Mouse (Mus musculus): ENCODE data around the gene Slc25a47. TPM values are rescaled to one million over a fixed set of nuclear protein-coding genes. Genes with fewer than 3 reads are reported as not detected.

Gene Slc25a47
- polyA plus RNA-seq (2017; shearing (Covaris generic)): 0.78 TPM

DNA sequence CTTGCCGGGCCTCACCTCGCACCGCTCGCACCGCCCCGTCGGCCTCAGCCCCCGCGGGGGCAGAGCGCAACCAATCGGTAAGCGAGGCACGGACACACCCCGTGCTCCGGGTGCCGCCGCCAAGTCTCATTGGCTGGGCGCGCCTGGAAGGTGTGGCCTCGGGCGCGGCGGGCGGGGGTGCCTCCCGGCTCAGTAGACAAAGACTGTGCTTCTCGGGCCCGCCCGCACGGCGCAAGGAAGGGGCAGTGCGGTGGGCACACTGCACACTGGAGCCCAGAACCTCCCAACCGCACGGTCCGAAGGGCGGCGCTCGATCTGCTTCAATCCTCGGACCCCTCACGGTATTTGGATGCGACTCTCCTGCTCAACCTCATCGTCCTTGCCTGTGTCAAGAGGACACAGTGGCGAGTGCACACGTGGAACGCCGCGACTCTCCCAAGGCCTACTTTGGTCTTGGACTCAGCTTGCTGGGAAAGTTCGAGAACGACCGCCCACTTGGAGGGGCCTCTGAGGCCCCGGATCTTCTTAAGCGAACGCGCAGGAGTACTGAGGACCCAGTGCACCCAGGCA is at the start of gene Slc25a47, which contains the start of gene Slc25a29:
Gene Slc25a47, plus strand, starts transcription at position 207 of the 570 bp plus-strand sequence.
Gene Slc25a29, minus strand, starts transcription at position 44 of the 570 bp plus-strand sequence.

DNA sequence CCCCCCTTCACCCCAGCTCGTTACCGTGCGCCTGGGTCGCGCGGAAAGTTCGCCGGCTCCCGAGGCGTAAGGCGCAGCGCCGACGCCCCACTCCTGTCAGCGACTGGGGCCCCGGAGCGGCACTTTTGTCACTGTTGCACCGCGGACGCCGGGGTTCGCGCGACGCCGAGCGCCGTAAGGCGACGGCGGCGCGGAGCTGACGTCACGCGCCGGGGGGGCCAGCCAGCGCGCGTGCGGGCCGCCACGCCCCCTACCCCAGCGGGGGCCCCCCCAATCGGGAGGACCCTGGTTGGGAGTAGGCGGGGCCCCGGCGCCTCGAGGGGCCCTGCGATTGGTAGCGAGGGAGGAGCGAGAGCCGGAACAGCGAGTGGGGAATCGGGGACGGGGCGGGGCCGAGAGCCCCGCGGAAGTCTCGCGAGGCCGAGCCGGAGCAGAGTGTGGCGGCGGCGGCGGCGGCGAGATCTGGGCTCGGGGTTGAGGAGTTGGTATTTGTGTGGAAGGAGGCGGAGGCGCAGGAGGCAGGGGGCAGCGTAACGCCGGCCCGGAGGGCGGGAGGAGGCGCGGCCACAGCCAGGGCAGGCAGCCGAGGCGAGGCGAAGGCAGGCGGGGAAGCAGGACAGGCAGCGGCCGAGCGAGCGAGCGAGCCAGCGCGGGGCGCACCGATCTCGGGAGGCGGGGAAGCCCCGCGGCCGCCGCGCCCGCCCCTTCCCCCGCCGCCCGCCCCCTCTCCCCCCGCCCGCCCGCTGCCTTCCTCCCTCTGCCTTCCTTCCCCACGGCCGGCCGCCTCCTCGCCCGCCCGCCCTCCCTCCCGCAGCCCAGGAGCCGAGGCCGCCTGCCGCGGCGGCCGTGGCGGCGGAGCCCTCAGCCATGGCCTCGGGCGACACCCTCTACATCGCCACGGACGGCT is 43.0 kb upstream of the Slc25a47 start, which contains the start of gene Yy1:
Gene Yy1, plus strand, starts transcription at position 428 of the 907 bp plus-strand sequence.

DNA sequence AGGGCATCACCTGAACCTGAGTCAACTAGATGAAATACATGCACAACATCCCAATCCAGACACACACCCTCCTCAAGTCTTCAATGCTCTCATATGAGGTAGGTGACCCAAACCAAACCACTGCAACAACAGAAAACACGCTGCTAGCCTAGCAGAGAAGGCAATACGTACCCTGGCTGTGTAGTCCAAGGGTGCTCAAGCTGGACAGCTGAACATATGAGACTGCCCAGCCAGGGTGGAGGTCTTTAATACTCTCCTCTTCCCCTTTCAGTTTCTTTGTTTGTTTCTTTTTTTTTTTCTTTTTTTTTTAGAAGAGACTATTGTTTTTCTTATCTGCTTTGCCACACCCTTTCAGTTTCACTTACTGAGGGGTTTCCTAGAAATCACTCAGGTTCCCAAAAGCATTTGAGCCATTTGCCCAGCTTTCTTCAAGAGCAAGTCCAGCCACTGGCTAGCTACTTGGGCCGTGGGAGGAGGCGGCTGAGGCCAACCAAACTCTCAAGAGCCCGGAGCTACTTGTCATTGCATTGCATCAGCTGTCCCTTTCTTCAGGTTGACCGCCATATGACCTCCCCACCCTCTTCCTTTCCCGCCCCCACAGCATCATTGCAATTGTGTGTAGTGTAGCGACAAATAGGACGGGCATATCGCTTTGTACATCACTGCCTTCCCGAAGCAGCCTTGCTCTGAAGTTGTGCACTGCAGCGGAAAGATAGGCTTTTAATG is 57.3 kb downstream of the Slc25a47 start, which contains the start of gene Wdr25:
Gene Wdr25, plus strand, starts transcription at position 643 of the 726 bp plus-strand sequence.

DNA sequence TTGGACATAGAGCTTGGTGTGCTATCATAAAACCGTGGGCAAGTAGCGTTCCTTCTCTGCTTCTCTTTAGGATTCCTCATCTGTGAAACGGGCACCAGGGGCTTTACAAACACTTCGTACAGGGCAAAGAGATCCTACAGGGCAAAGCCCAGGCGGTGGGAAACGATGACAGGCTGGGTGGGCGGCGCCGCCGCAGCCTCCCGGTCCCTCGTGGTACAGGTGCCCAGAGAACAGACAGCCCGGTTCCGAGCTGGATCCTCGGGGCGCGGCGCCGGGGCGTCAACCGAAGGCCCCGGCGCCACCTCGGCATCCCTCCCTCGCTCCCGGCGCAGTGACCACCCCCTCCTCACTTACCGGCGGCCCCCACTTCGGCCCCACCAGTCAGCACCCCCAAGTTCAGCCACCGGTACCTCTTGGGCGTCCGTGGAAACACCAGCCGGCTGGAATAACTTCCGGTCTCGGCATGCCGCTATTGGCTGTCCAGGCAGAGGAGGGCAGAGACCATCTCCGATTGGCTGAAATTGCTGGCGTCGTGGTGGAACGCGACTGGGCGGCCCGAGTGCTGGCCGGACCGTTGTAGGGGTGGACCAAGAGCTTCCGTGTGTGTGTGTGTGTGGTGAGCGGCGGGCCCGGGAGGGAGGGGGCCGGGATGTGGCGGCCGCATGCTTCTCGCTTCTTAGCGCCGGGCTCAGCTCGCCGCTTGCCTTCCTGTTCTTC is 58.0 kb downstream of the Slc25a47 start, which contains the start of gene Wars:
Gene Wars, minus strand, starts transcription at position 460 of the 717 bp plus-strand sequence.

Other genes with a start within 250 kb of the Slc25a47 start
- gene Degs2, start 133.7 kb upstream of the Slc25a47 start, polyA plus RNA-seq (2017; shearing (Covaris generic)): 1.5 TPM
- 16.2 TPM for gene Yy1, start 43.1 kb upstream of the Slc25a47 start, polyA plus RNA-seq (2017; shearing (Covaris generic))
- 5.0 TPM for gene Slc25a29, start 163 bp upstream of the Slc25a47 start, polyA plus RNA-seq (2017; shearing (Covaris generic))
- gene Wdr25, start 57.6 kb downstream of the Slc25a47 start, polyA plus RNA-seq (2017; shearing (Covaris generic)): 6.4 TPM
- 34.3 TPM for gene Wars, start 58.1 kb downstream of the Slc25a47 start, polyA plus RNA-seq (2017; shearing (Covaris generic))
- gene Begain, start 232.2 kb downstream of the Slc25a47 start, polyA plus RNA-seq (2017; shearing (Covaris generic)): not detected